Mouse (Mus musculus) adrenal gland, postnatal 36 days (tissue): Measurements from ENCODE around the gene Gm21541. TPM values are rescaled to one million over a fixed set of nuclear protein-coding genes. Genes with fewer than 3 reads are reported as not detected.
"Not testable (repeated sequence)": the region's sequence is repeated elsewhere in the genome, so short reads cannot be mapped to it uniquely, and the experiment has no call there.

Experiments used
- DNase-seq, 2 experiments: peaks; one replicate each; pipeline ENCODE4 v3.0.0; 2021; ENCODE audit warnings: mixed read lengths in 1 of 2
- long read RNA-seq, 2 experiments: library from polyadenylated mRNA; stranded (forward); transcript quantifications; one replicate each; pipeline ENCODE4 v2.0.0; 2021; ENCODE audit warnings: borderline sequencing depth in 2 of 2
- total RNA-seq, 2 experiments: library from RNA; stranded (reverse); gene quantifications; 2 replicates each; pipeline ENCODE4 v1.2.3; 2021

The Gm21541 gene
- not detected for total RNA-seq
- long read RNA-seq, experiment 1: 0 reads
- long read RNA-seq, experiment 2: 0 reads

GRCm38 (mm10) chr4:41903310-41903709 is at the start of gene Gm21541:
Gene Gm21541 (plus strand): TSS chr4:41903610.
- DNase-seq: not testable (repeated sequence)

GRCm38 (mm10) chr4:41941272-41941671 is 37.9 kb downstream of the Gm21541 start, which contains the start of gene Gm20878:
Gene Gm20878 (plus strand): TSS chr4:41941572.
- not testable (repeated sequence) for DNase-seq

Other genes with a start within 250 kb of the Gm21541 start
- 10 to 100 TPM; 39.3 to 40.3 TPM for gene Cntfr, start 206.5 kb upstream of the Gm21541 start, total RNA-seq
- 10 to 100 TPM; 79.1 to 85.0 TPM for gene Il11ra1, start 203.6 kb upstream of the Gm21541 start, total RNA-seq
- 10 to 100 TPM; 39.2 to 42.6 TPM for gene Rpp25l, start 190.1 kb upstream of the Gm21541 start, total RNA-seq
- 100 to 1,000 TPM; 103 to 123 TPM for gene Dctn3, start 180.4 kb upstream of the Gm21541 start, total RNA-seq
- gene Arid3c, start 172.5 kb upstream of the Gm21541 start, total RNA-seq: not detected
- gene Galt, start 148.4 kb upstream of the Gm21541 start, total RNA-seq: 10 to 100 TPM; 32.1 to 45.6 TPM
- gene Sigmar1, start 147.5 kb upstream of the Gm21541 start, total RNA-seq: 10 to 100 TPM; 77.4 to 80.1 TPM
- gene Ccl27a, start 129.4 kb upstream of the Gm21541 start, total RNA-seq: 10 to 100 TPM; 33.9 to 46.8 TPM
- gene Gm20878, start 38.0 kb downstream of the Gm21541 start, total RNA-seq: 1 to 10 TPM; 2.9 to 3.3 TPM
- gene Fam205a4, start 62.4 kb downstream of the Gm21541 start, total RNA-seq: under 1 TPM; 0.89 to 0.99 TPM
- under 1 TPM in 1 of 2 experiments, not detected in 1; 0.66 TPM for gene Gm21093, start 131.1 kb downstream of the Gm21541 start, total RNA-seq
- gene Gm3893, start 187.6 kb downstream of the Gm21541 start, total RNA-seq: not detected
- 1 to 10 TPM in 1 of 2 experiments, under 1 TPM in 1; 0.69 to 3.7 TPM for gene Gm13304, start 211.2 kb downstream of the Gm21541 start, total RNA-seq
- gene Gm13306, start 249.8 kb downstream of the Gm21541 start, total RNA-seq: 1 to 10 TPM in 1 of 2 experiments, not detected in 1; 1.5 TPM